Mouse (Mus musculus): Measurements from ENCODE around the gene Lrrc75b. TPM values are rescaled to one million over a fixed set of nuclear protein-coding genes. Genes with fewer than 3 reads are reported as not detected.

Lrrc75b gene
- polyA plus RNA-seq, 1 experiment = 0.42 TPM

- peaks cover 3% of the 10 kb centered on the region; the same call in 1 of the 2 replicates for H3K4me1 ChIP-seq (ENCODE audit: control insufficient read depth, insufficient read depth, low read length)
- no peak overlapping the region for H3K4me3 ChIP-seq (replicated peaks; ENCODE audit: control insufficient read depth, low read depth, low read length)
- H3K27ac ChIP-seq (ENCODE audit: control insufficient read depth, insufficient read depth, low read depth, low read length, poor library complexity) = peak overlapping the region; percentile 86
- TF ChIP-seq CTCF (IDR thresholded peaks at IDR 0.05; ENCODE audit: control insufficient read depth, insufficient read depth, low read length) = no peak
- WGBS = 28% methylated on average over 7 of the region's 7 CpGs
Observed at GRCm38 (mm10) chr10:75565906-75566305, 5.8 kb upstream of the Lrrc75b start.

- H3K4me3 ChIP-seq (replicated peaks; ENCODE audit: control insufficient read depth, low read depth, low read length) = no peak overlapping the region
- H3K4me1 ChIP-seq (ENCODE audit: control insufficient read depth, insufficient read depth, low read length) = peaks cover 3% of the 10 kb centered on the region; the same call in 1 of the 2 replicates
- 0% methylated on average over 6 of the region's 6 CpGs for WGBS
- TF ChIP-seq CTCF (IDR thresholded peaks at IDR 0.05; ENCODE audit: control insufficient read depth, insufficient read depth, low read length) (no peak), POLR2A (IDR thresholded peaks at IDR 0.05; ENCODE audit: borderline replicate concordance, control insufficient read depth, low read depth, low read length) (no peak)
- peak overlapping the region; percentile 86 for H3K27ac ChIP-seq (ENCODE audit: control insufficient read depth, insufficient read depth, low read depth, low read length, poor library complexity)
Observed at GRCm38 (mm10) chr10:75565436-75565835, 5.3 kb upstream of the Lrrc75b start.

- Histone ChIP-seq H3K4me3 (replicated peaks; ENCODE audit: control insufficient read depth, low read depth, low read length) (no peak overlapping the region), H3K27ac (ENCODE audit: control insufficient read depth, insufficient read depth, low read depth, low read length, poor library complexity) (peak overlapping the region; percentile 86), H3K4me1 (ENCODE audit: control insufficient read depth, insufficient read depth, low read length) (peaks cover 3% of the 10 kb centered on the region; the same call in 1 of the 2 replicates)
- no peak for TF ChIP-seq CTCF (IDR thresholded peaks at IDR 0.05; ENCODE audit: control insufficient read depth, insufficient read depth, low read length)
- TF ChIP-seq POLR2A (IDR thresholded peaks at IDR 0.05; ENCODE audit: borderline replicate concordance, control insufficient read depth, low read depth, low read length) = no peak
- WGBS = 31% methylated on average over 12 of the region's 12 CpGs
Observed at GRCm38 (mm10) chr10:75564687-75565265, 4.6 kb upstream of the Lrrc75b start.

DNA sequence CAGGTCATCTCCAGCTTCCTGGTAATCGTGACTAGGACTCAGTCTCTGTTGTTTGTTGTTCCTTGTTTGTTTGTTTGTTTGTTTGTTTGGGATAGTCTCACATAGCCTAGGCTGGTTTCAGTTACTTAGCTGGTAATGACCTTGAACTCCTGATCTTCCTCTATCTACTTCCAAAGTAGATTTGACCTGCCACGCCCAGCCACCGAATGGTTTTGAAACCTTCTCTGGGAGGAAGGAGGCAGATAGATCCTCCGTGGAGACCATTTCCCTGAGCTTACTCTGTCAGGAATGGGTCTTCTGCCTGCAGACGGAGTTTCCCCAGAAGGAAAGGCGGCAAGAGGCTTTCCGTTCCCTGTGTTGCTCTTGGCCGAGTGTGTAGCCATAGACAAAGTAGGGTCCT lies 2.5 kb upstream of the Lrrc75b start:
- TF ChIP-seq CTCF (IDR thresholded peaks at IDR 0.05; ENCODE audit: control insufficient read depth, insufficient read depth, low read length) = no peak
- TF ChIP-seq POLR2A (IDR thresholded peaks at IDR 0.05; ENCODE audit: borderline replicate concordance, control insufficient read depth, low read depth, low read length) = no peak
- H3K4me3 ChIP-seq (replicated peaks; ENCODE audit: control insufficient read depth, low read depth, low read length) = no peak overlapping the region
- 66% methylated on average over 8 of the region's 8 CpGs for WGBS
- peaks cover 3% of the 10 kb centered on the region; the same call in 1 of the 2 replicates for H3K4me1 ChIP-seq (ENCODE audit: control insufficient read depth, insufficient read depth, low read length)
- no peak overlapping the region for H3K27ac ChIP-seq (ENCODE audit: control insufficient read depth, insufficient read depth, low read depth, low read length, poor library complexity)

DNA sequence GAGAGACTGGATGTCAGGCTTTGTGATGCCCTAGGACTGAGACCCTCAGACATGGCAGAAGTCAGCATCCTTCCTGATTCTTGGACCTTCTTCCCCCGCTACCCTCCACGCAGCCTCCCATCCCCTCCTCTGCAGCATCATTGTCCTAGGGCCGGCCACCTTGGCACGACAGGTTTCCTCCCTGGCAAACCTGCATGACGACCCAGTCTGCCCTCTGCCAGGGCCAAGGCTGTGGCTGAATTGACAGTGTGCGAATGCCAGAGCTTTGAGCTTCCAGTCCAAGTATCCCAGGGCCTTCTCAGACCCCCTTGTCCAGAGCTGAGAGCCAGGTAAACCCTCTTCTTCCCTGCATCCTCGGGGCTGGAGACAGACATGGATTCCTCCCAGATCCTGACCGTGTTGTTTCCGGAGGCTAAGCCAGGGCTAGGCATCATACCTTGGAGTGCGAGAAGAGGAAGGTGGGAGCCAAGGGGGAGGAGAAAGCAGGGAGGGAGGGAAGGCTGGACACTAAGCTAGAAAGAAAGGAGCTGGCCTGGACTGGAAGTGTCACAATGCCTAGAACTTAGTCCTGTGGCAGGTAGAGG lies 1.0 kb upstream of the Lrrc75b start, which contains the start of gene Ggt1:
TSS of gene Ggt1 (plus strand) at position 534 of the 584 bp plus-strand sequence.
- TF ChIP-seq CTCF (IDR thresholded peaks at IDR 0.05; ENCODE audit: control insufficient read depth, insufficient read depth, low read length) (no peak), POLR2A (IDR thresholded peaks at IDR 0.05; ENCODE audit: borderline replicate concordance, control insufficient read depth, low read depth, low read length) (no peak)
- H3K4me1 ChIP-seq (ENCODE audit: control insufficient read depth, insufficient read depth, low read length) = peaks cover 3% of the 10 kb centered on the region; the same call in 1 of the 2 replicates
- 76% methylated on average over 10 of the region's 10 CpGs for WGBS
- H3K27ac ChIP-seq (ENCODE audit: control insufficient read depth, insufficient read depth, low read depth, low read length, poor library complexity) = no peak within 1 kb of the TSS
- H3K4me3 ChIP-seq (replicated peaks; ENCODE audit: control insufficient read depth, low read depth, low read length) = no peak within 1 kb of the TSS

DNA sequence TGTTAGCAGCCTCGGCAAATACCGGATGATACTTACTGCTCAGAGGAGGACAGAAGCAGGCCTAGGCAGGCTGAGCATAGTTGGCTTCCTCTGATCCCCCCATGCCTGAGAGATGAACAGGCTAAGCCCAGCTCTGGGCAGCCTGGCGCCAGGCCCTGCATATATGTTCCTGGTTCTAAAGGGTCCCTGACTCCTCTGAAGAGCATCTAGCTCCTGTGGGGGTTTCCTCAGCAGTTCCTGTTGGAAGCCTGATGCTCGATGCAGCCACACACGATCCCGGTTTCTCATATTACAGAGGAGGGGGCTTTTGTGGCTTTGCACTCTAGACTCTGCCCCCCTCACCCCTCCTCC lies 394 bp upstream of the Lrrc75b start:
- 30% methylated on average over 6 of the region's 6 CpGs for WGBS
- no peak overlapping the region for H3K4me3 ChIP-seq (replicated peaks; ENCODE audit: control insufficient read depth, low read depth, low read length)
- peaks cover 3% of the 10 kb centered on the region; the same call in 1 of the 2 replicates for H3K4me1 ChIP-seq (ENCODE audit: control insufficient read depth, insufficient read depth, low read length)
- H3K27ac ChIP-seq (ENCODE audit: control insufficient read depth, insufficient read depth, low read depth, low read length, poor library complexity) = no peak overlapping the region
- TF ChIP-seq CTCF (IDR thresholded peaks at IDR 0.05; ENCODE audit: control insufficient read depth, insufficient read depth, low read length) = no peak
- TF ChIP-seq POLR2A (IDR thresholded peaks at IDR 0.05; ENCODE audit: borderline replicate concordance, control insufficient read depth, low read depth, low read length) = no peak

GRCm38 (mm10) chr10:75559041-75559675 lies 972 bp downstream of the Lrrc75b start:
- Histone ChIP-seq H3K4me1 (ENCODE audit: control insufficient read depth, insufficient read depth, low read length) (peaks cover 2% of the 10 kb centered on the region; the same call in 1 of the 2 replicates), H3K27ac (ENCODE audit: control insufficient read depth, insufficient read depth, low read depth, low read length, poor library complexity) (no peak overlapping the region), H3K4me3 (replicated peaks; ENCODE audit: control insufficient read depth, low read depth, low read length) (no peak overlapping the region)
- no peak for TF ChIP-seq POLR2A (IDR thresholded peaks at IDR 0.05; ENCODE audit: borderline replicate concordance, control insufficient read depth, low read depth, low read length)
- TF ChIP-seq CTCF (IDR thresholded peaks at IDR 0.05; ENCODE audit: control insufficient read depth, insufficient read depth, low read length) = no peak
- WGBS = 18% methylated on average over 14 of the region's 14 CpGs

DNA sequence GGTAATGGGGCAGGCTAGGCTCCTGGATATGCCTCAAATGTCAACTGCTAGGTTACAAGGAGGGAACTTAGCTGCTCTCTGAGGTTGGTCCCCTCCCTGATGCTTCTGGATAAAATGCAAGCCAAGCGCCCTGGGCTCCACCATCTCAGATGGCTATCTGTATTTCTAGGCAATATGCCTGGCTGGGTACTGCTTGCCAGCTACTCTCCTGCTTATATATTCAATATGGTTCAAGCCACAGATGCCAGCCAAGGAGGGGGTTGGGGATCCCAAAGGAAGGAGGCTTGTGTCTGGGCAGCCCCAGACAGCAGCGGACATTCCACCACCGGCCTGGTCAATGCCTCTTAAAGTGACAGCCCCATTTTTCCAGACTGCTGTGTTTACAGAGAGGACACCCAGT lies 1.6 kb downstream of the Lrrc75b start:
- 57% methylated on average over 3 of the region's 3 CpGs for WGBS

More for the DNA sequence above, 1.6 kb downstream of the Lrrc75b start:
- Histone ChIP-seq H3K4me3 (replicated peaks; ENCODE audit: control insufficient read depth, low read depth, low read length) (no peak overlapping the region), H3K4me1 (ENCODE audit: control insufficient read depth, insufficient read depth, low read length) (no peaks in the 10 kb centered on the region; the same call in 1 of the 2 replicates), H3K27ac (ENCODE audit: control insufficient read depth, insufficient read depth, low read depth, low read length, poor library complexity) (no peak overlapping the region)
- TF ChIP-seq CTCF (IDR thresholded peaks at IDR 0.05; ENCODE audit: control insufficient read depth, insufficient read depth, low read length) = no peak
- TF ChIP-seq POLR2A (IDR thresholded peaks at IDR 0.05; ENCODE audit: borderline replicate concordance, control insufficient read depth, low read depth, low read length) = no peak
